Mouse (Mus musculus): Measurements from ENCODE around the gene Akr1b3. TPM values are rescaled to one million over a fixed set of nuclear protein-coding genes. Genes with fewer than 3 reads are reported as not detected.

Gene Akr1b3
- polyA plus RNA-seq, 1 experiment: 58.4 TPM

DNA sequence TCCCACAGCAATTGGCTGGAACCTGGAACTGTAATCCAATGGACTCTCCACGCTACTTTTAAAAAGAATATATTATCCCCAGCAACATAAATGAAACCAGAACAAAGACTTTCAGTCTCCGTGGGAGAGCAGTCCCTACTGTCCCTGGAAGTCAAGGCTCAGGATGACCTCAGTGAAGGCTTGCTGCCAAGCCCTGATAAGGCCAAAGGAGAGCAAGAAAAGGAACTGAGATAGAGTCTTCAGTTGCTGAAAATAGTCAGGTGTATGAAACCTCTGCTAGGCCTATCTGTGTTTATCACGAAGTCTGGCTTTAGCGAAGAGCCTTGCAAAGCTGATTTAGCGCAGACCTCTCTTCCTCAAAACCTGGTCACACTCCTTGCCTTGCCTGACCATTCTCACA lies 14.1 kb upstream of the Akr1b3 start:
- H3K9me3 ChIP-seq: no peaks in the 10 kb centered on the region
- TF ChIP-seq GATA1 (IDR thresholded peaks at IDR 0.05; ENCODE audit: borderline replicate concordance, low read length) (no peak), FLI1 (IDR thresholded peaks at IDR 0.05; ENCODE audit: low read length) (no peak)
- peaks cover 23% of the 10 kb centered on the region for H3K4me1 ChIP-seq
- H3K4me3 ChIP-seq (replicated peaks): no peak overlapping the region
- no peaks in the 10 kb centered on the region for H3K36me3 ChIP-seq (replicated peaks; ENCODE audit: low read length)
- peaks cover 4% of the 10 kb centered on the region for H3K27me3 ChIP-seq (replicated peaks)

DNA sequence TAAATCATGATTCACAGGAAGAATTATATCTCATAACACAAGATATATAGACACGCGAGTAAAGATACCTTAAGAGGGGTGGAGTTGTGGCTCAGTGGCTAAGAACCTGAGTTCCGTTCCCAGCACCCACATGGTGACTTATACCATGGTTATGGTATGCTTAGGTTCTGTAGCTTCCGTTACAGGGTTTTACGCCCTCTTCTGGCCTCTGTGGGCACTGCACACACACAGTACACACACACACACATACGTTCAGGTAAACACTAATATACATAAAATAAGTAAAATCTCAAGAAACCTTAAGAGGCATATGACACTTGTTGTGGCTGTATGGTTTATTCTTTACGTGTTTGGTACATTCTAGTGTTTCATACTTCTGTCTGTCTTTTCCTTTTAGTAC lies 4.8 kb upstream of the Akr1b3 start:
- Histone ChIP-seq H3K9me3 (peaks cover 11% of the 10 kb centered on the region), H3K27me3 (replicated peaks) (peaks cover 10% of the 10 kb centered on the region), H3K36me3 (replicated peaks; ENCODE audit: low read length) (no peaks in the 10 kb centered on the region), H3K4me3 (replicated peaks) (no peak overlapping the region), H3K4me1 (peaks cover 10% of the 10 kb centered on the region)
- no peak for TF ChIP-seq FLI1 (IDR thresholded peaks at IDR 0.05; ENCODE audit: low read length)
- TF ChIP-seq GATA1 (IDR thresholded peaks at IDR 0.05; ENCODE audit: borderline replicate concordance, low read length): no peak

DNA sequence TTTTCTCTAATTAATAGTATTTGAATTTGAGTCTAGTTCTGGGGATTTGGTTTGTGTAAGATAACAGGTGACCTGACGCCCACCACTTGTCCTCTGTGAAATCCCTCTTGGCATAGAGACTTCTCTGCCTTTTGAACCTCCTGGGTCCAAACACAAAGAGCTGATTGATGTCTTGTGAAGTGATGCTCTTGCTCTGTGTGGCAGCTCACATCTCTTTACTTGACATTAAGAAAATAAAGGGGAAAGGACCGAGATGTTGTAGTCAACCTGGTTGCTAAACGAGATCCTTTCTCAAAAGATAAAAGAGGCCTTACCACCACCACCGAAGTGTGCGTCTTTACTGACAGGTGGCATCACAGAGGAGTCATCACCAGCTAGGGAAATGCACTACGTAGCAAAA lies 1.4 kb upstream of the Akr1b3 start:
- peaks cover 38% of the 10 kb centered on the region for H3K4me1 ChIP-seq
- TF ChIP-seq GATA1 (IDR thresholded peaks at IDR 0.05; ENCODE audit: borderline replicate concordance, low read length): no peak
- TF ChIP-seq FLI1 (IDR thresholded peaks at IDR 0.05; ENCODE audit: low read length): no peak
- peaks cover 6% of the 10 kb centered on the region for H3K27me3 ChIP-seq (replicated peaks)
- H3K4me3 ChIP-seq (replicated peaks): no peak overlapping the region
- H3K9me3 ChIP-seq: peaks cover 11% of the 10 kb centered on the region
- H3K36me3 ChIP-seq (replicated peaks; ENCODE audit: low read length): peaks cover 6% of the 10 kb centered on the region

DNA sequence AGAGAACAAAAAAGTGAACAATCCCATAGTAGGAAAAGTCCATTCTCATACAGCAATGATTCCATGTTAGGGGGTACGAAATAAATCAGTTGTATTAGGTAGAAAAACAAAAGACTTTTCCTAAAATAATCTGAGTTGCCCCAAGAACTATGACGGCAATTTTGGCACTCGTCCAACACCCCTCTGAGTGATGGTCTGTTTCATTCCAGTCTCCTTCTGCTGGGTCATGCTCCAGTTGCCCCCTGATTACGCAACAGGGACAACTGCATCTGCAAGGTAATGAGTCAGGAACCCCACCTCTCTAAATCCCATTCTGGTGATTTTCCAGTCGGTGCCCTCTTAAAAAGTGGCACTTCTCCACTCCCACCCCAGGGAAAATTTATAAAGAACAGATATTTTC lies 894 bp upstream of the Akr1b3 start:
- Histone ChIP-seq H3K9me3 (peaks cover 11% of the 10 kb centered on the region), H3K36me3 (replicated peaks; ENCODE audit: low read length) (peaks cover 11% of the 10 kb centered on the region), H3K4me1 (peaks cover 43% of the 10 kb centered on the region), H3K27me3 (replicated peaks) (peaks cover 4% of the 10 kb centered on the region), H3K4me3 (replicated peaks) (peak overlapping the region; percentile 96)
- TF ChIP-seq GATA1 (IDR thresholded peaks at IDR 0.05; ENCODE audit: borderline replicate concordance, low read length): no peak
- no peak for TF ChIP-seq FLI1 (IDR thresholded peaks at IDR 0.05; ENCODE audit: low read length)

DNA sequence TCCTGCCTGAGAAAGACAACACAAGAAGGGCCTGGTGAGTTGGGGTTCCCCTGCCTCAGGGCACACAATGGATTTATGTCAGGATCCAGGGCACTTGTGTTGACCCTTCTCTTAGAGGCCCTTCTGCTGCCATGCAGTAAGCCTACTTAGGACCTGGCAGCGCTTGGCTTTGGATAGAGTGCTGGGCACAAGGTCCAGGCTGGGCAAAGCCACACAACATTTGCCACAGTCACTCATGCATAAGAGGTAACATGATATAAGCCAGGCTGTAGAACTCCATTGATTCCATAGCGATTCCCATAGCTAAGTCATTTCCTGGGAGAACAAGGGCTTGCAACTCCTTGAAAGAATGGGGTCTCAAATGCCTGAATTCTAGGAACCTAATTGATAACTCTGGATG lies 3.4 kb downstream of the Akr1b3 start:
- no peak overlapping the region for H3K4me3 ChIP-seq (replicated peaks)
- H3K9me3 ChIP-seq: no peaks in the 10 kb centered on the region
- H3K27me3 ChIP-seq (replicated peaks): no peaks in the 10 kb centered on the region
- H3K4me1 ChIP-seq: peaks cover 44% of the 10 kb centered on the region
- no peak for TF ChIP-seq GATA1 (IDR thresholded peaks at IDR 0.05; ENCODE audit: borderline replicate concordance, low read length)
- no peak for TF ChIP-seq FLI1 (IDR thresholded peaks at IDR 0.05; ENCODE audit: low read length)
- H3K36me3 ChIP-seq (replicated peaks; ENCODE audit: low read length): peaks cover 53% of the 10 kb centered on the region

DNA sequence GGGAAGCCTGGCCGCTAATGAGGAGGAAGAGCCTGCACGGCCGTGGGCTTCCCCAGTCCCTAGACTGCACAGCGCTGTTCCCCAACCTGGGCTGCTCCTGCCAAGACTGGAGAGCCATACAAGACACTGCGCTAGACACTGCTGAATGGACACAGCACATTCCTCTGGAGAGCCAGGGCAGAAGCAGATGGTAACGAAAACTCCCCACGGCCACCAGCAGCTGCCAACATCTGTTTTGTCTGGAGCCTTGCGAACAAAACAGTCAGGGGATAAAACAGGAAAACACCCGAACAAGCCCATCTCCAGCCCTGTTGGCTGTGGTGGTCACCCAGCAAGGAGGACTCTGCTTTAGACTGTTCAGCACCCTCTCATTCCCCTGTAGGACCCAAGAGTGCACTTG lies 3.9 kb downstream of the Akr1b3 start:
- Histone ChIP-seq H3K4me3 (replicated peaks) (no peak overlapping the region), H3K36me3 (replicated peaks; ENCODE audit: low read length) (peaks cover 59% of the 10 kb centered on the region), H3K4me1 (peaks cover 41% of the 10 kb centered on the region), H3K9me3 (no peaks in the 10 kb centered on the region), H3K27me3 (replicated peaks) (no peaks in the 10 kb centered on the region)
- TF ChIP-seq FLI1 (IDR thresholded peaks at IDR 0.05; ENCODE audit: low read length): no peak
- TF ChIP-seq GATA1 (IDR thresholded peaks at IDR 0.05; ENCODE audit: borderline replicate concordance, low read length): no peak

DNA sequence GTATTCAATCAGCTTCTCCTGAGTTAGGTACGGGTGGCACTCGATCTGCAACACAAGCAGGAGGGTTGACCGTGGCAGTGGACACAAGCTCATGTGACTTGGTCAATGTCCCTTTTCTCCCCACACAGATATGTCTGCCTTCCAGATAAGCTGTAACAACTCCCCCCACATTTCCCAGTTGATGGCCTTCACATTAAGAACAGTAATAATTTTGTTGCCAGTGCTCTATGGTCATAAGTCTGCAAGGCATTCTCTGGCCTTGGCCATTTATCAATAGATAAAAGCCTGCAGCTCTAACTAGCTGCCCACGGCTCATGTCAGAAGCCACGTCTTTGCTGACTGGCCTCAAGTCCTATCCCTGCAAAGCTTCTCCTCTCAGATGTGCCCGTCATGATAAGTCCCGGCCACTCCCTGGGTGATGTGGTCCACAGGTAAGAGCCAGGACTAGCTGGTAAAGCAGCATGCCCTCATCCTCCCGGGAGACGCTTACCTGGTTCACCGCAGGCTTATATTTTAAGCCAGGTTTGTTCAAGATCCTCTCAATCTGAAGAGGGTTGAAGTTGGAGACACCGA lies 7.2 kb downstream of the Akr1b3 start:
- Histone ChIP-seq H3K27me3 (replicated peaks) (no peaks in the 10 kb centered on the region), H3K4me1 (peaks cover 17% of the 10 kb centered on the region), H3K9me3 (no peaks in the 10 kb centered on the region), H3K4me3 (replicated peaks) (no peak overlapping the region), H3K36me3 (replicated peaks; ENCODE audit: low read length) (peaks cover 91% of the 10 kb centered on the region)
- no peak for TF ChIP-seq GATA1 (IDR thresholded peaks at IDR 0.05; ENCODE audit: borderline replicate concordance, low read length)
- TF ChIP-seq FLI1 (IDR thresholded peaks at IDR 0.05; ENCODE audit: low read length): no peak

DNA sequence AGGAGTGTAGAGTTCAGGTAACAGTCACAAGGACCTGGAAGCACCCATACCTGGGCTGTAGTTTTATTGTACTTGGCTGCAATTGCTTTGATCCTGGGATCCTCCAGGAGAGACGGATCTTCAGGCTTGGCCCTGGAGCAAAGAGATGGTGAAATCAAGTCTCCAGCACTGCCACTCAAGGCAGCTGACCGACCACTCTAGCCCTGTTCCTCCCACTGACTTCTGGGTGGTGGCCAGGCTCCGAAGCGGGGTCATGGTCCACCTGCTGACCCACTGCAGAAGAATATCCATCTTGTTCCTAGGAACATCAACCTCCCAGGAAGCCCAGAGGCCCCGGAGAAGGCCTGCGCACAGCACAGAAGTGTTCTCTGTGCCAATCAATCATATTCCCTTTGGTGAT lies 7.8 kb downstream of the Akr1b3 start:
- TF ChIP-seq GATA1 (IDR thresholded peaks at IDR 0.05; ENCODE audit: borderline replicate concordance, low read length) (no peak), FLI1 (IDR thresholded peaks at IDR 0.05; ENCODE audit: low read length) (no peak)
- H3K4me3 ChIP-seq (replicated peaks): no peak overlapping the region
- H3K4me1 ChIP-seq: peaks cover 12% of the 10 kb centered on the region
- H3K27me3 ChIP-seq (replicated peaks): no peaks in the 10 kb centered on the region
- H3K9me3 ChIP-seq: no peaks in the 10 kb centered on the region
- H3K36me3 ChIP-seq (replicated peaks; ENCODE audit: low read length): peaks cover 97% of the 10 kb centered on the region

DNA sequence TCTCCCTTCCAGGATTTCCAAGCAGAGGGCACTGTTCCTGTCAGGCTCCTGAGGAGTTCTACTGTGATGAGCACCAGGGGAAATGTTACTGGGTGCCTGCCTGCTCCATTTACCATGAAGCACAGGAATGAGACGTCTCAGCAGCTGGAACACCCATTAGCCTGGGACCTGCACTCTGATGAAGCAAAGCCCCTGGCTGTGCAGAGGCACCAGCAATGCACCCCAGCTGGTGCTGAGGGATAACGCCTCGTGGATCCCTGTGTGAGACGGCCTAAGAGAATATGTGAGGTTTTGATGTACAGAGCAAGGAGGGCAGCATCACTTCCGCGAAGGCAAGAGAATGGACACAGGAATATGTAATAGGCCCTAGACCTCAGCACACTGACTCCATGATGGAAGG lies 10.5 kb downstream of the Akr1b3 start:
- Histone ChIP-seq H3K4me1 (no peaks in the 10 kb centered on the region), H3K4me3 (replicated peaks) (no peak overlapping the region), H3K27me3 (replicated peaks) (no peaks in the 10 kb centered on the region), H3K36me3 (replicated peaks; ENCODE audit: low read length) (peaks cover 87% of the 10 kb centered on the region), H3K9me3 (no peaks in the 10 kb centered on the region)
- TF ChIP-seq GATA1 (IDR thresholded peaks at IDR 0.05; ENCODE audit: borderline replicate concordance, low read length) (no peak), FLI1 (IDR thresholded peaks at IDR 0.05; ENCODE audit: low read length) (no peak)

DNA sequence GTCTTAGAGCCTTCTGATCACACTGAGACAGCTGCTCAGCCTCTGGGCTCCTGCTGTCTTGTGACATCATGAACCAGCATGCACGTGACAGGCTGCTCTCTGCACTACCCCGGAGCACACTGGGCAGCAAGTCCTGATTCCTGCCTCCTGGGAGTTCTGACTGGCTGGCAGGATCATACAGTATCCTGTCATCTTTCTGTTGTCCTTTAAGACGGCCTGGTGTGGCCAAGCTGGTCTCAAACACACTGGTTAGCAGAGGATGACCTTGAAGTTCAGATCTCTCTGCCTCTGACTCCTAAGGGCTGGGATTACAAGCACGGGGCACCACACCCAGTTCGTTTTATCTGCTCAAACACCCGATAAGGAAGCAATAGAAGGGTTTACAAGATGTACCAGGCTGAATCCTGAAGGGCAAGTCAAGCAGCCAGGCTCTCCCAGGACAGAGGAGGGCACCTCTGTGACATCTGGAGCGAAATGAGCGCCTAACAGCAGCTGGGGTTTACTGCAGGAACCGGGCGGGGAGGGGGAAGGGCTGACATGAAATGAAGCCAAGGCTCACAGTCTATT lies 12.5 kb downstream of the Akr1b3 start:
- Histone ChIP-seq H3K4me1 (0 out of 2 replicates have a peak, but pooled peaks cover 3% of the 10 kb centered on the region), H3K9me3 (0 out of 2 replicates have a peak, but pooled peaks cover 3% of the 10 kb centered on the region), H3K27me3 (replicated peaks) (no peaks in the 10 kb centered on the region), H3K4me3 (replicated peaks) (no peak overlapping the region), H3K36me3 (replicated peaks; ENCODE audit: low read length) (peaks cover 67% of the 10 kb centered on the region)
- no peak for TF ChIP-seq GATA1 (IDR thresholded peaks at IDR 0.05; ENCODE audit: borderline replicate concordance, low read length)
- no peak for TF ChIP-seq FLI1 (IDR thresholded peaks at IDR 0.05; ENCODE audit: low read length)

Measured in megakaryocyte, embryonic 14.5 days (primary cell).